Mouse (Mus musculus) embryonic fibroblast, embryonic 13.5 days (primary cell): ENCODE measurements around the gene Robo2. TPM values are rescaled to one million over a fixed set of nuclear protein-coding genes. Genes with fewer than 3 reads are reported as not detected.

Experiments
- H3K27ac ChIP-seq: 2 replicates; pipeline ENCODE4 v1.5.1; 2012; ENCODE audit warnings: low read length, control low read depth, inconsistent platforms; ENCODE audit not compliant: insufficient read depth
- H3K4me1 ChIP-seq: 2 replicates; pipeline ENCODE4 v1.6.1; 2011; ENCODE audit warnings: low read length; ENCODE audit not compliant: control insufficient read depth, insufficient read depth
- H3K4me3 ChIP-seq: 2 replicates; pipeline ENCODE4 v1.5.1; 2011; ENCODE audit warnings: mild to moderate bottlenecking, control low read depth, low read length; ENCODE audit not compliant: insufficient read depth
- CTCF ChIP-seq: IDR thresholded peaks from 2 replicates; pipeline ENCODE4 v1.5.1; 2011; ENCODE audit warnings: mild to moderate bottlenecking, control low read depth, low read length, moderate library complexity, borderline replicate concordance; ENCODE audit not compliant: insufficient read depth
- POLR2A ChIP-seq: IDR thresholded peaks from 2 replicates; pipeline ENCODE4 v1.6.1; 2011; ENCODE audit warnings: low read depth, mild to moderate bottlenecking, control low read depth, low read length, moderate library complexity
- polyA plus RNA-seq: library from polyadenylated mRNA; stranded (reverse); fragments of >200 nt; gene quantifications from 2 replicates; pipeline ENCODE4 v1.2.4, GENCODE M21; 2011; ENCODE audit warnings: low read depth; ENCODE audit not compliant: missing spikeins, insufficient read length

Gene Robo2
- polyA plus RNA-seq: 11.6 and 24.1 TPM in 2 replicates

DNA sequence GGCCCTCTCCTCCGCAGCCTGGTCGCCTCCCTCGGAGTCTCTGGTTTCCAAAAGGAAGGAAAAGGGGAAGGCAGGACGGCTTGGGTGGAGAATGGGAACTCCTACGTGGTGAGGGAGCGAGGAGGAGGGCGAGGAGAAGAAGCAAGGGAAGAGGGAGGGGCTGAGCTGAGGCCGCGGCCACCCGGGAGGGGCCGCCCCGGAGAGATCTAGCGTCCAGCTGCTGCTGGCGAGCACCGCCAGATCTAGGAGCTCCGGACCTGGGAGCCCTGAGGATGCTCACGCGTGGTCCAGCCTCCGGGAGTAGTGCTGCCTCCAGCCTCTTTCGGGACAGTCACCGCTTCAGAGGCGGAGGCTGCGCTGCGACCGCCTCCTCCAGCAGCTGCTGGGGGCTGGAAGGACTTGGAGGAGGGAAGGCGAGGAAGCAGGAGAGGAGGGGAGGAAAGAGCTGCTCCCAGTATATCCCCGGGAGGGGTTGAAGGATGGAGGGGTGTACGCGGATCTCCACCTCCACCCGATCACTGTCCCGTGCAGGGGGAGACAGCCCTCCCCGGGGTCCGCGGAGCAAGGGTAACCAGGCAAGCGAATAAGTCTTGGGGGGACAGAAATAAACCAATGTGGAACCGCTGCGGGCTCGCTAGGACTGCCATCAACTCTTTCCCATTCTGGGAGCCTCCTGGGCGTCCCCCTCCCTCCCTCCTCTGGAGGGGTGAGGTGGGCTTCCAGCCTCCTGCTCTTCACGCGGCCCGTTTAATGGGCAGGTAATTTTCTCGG is at the start of gene Robo2:
Gene Robo2, minus strand, starts transcription at position 345 of the 771 bp plus-strand sequence.
- Histone ChIP-seq H3K27ac (peak within 1 kb of the TSS; percentile 45), H3K4me1 (no peaks in the 10 kb centered on the region), H3K4me3 (peak within 1 kb of the TSS; percentile 66)
- TF ChIP-seq POLR2A: peak; percentile 51
- no peak for TF ChIP-seq CTCF

- TF ChIP-seq CTCF (no peak), POLR2A (no peak)
- H3K4me3 ChIP-seq: no peak overlapping the region
- no peak overlapping the region for H3K27ac ChIP-seq
- peaks cover 3% of the 10 kb centered on the region; the same call in 1 of the 2 replicates for H3K4me1 ChIP-seq
Observed at GRCm38 (mm10) chr16:74458138-74458537, 46.5 kb upstream of the Robo2 start.

- Histone ChIP-seq H3K4me1 (peaks cover 3% of the 10 kb centered on the region; the same call in 1 of the 2 replicates), H3K27ac (no peak overlapping the region), H3K4me3 (no peak overlapping the region)
- no peak for TF ChIP-seq POLR2A
- no peak for TF ChIP-seq CTCF
Observed at GRCm38 (mm10) chr16:74457736-74458135, 46.1 kb upstream of the Robo2 start.

DNA sequence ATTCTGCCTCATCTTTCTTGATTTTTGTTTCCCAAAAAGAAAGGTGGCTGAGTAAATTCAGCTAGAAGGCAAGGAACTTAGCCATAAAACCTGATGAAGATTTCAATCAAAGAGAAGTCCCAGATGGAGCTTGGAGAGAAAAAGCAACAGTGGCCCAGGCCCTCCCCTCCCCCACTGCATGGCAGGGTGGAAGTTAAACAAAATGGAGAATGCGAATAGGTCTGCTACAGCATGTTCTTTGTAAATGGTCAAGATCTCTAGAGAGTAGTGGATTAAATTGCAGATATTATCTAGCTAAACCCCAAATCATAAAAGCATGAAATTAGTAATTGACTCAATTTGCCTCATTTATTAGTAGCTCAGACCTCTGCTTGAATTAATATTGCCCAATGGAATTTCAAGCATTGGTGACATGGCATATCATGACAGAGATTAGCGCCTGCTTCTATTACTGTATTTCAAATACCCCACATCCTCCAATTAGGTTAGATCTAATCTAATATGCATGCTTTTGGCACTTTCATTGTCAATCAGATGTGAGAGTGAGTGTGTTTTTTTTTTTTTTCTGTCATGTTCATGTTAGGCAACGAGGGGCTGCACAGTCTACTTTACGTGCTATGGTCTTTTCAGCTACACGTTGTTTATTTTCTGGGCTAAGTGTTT is 45.3 kb upstream of the Robo2 start:
- TF ChIP-seq CTCF (no peak), POLR2A (no peak)
- Histone ChIP-seq H3K27ac (no peak overlapping the region), H3K4me3 (no peak overlapping the region), H3K4me1 (peaks cover 3% of the 10 kb centered on the region; the same call in 1 of the 2 replicates)

GRCm38 (mm10) chr16:74455179-74455578 is 43.6 kb upstream of the Robo2 start:
- H3K4me3 ChIP-seq: no peak overlapping the region
- TF ChIP-seq POLR2A: no peak
- no peak for TF ChIP-seq CTCF
- no peaks in the 10 kb centered on the region for H3K4me1 ChIP-seq
- H3K27ac ChIP-seq: no peak overlapping the region

DNA sequence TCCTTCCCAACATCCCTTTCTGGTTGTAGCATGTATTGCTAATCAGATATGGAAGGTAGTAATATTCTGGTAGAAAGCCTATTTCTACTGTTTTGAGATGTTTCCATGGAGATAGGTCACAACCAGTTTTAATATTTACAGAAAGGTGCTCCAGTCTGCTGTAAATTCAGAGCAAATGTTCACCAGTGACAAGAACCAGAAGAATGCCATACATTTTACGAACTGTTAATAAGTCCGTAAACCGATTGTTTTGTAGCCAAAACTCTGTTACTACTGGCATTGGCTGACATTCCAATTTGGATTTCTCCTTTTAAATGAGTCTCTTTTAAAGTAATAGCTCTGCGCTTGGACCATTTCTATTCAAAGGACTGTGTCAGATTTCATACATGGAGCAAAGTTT is 36.4 kb upstream of the Robo2 start:
- Histone ChIP-seq H3K27ac (no peak overlapping the region), H3K4me3 (no peak overlapping the region), H3K4me1 (no peaks in the 10 kb centered on the region)
- TF ChIP-seq CTCF: no peak
- no peak for TF ChIP-seq POLR2A

GRCm38 (mm10) chr16:74427071-74427470 is 15.4 kb upstream of the Robo2 start:
- no peak for TF ChIP-seq CTCF
- TF ChIP-seq POLR2A: no peak

GRCm38 (mm10) chr16:74420324-74420723 is 8.7 kb upstream of the Robo2 start:
- Histone ChIP-seq H3K4me3 (no peak overlapping the region), H3K27ac (no peak overlapping the region)
- TF ChIP-seq POLR2A (no peak), CTCF (no peak)

More at GRCm38 (mm10) chr16:74427071-74427470, 15.4 kb upstream of the Robo2 start:
- no peak overlapping the region for H3K27ac ChIP-seq
- H3K4me1 ChIP-seq: no peaks in the 10 kb centered on the region
- H3K4me3 ChIP-seq: no peak overlapping the region

GRCm38 (mm10) chr16:74412471-74413291 is 1.1 kb upstream of the Robo2 start:
- H3K4me1 ChIP-seq: no peaks in the 10 kb centered on the region
- H3K27ac ChIP-seq: peak overlapping the region; percentile 45
- H3K4me3 ChIP-seq: peak overlapping the region; percentile 66
- TF ChIP-seq POLR2A: no peak; the same call in 1 of the 2 replicates
- TF ChIP-seq CTCF: no peak

More at GRCm38 (mm10) chr16:74420324-74420723, 8.7 kb upstream of the Robo2 start:
- no peaks in the 10 kb centered on the region for H3K4me1 ChIP-seq

DNA sequence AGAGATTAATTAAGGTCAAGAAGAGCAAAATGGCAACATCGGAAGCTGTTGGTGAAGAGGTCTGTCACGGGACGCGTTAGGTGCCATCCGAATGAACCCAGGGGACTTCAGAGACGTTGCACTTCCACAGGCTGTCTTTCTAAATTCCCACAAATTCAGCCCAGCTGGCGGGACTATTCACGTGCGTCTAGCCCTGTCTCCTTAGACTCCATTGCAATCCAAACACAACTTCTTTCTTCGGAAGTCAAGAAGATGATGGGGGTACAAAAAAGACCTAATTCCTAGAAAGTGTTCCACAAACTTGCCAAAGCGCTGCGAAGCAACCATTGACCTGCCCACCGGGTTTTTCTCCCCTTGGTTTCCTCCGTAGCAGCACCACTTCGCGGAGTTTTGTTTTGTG is 604 bp downstream of the Robo2 start:
- no peak for TF ChIP-seq CTCF
- no peak for TF ChIP-seq POLR2A
- H3K4me3 ChIP-seq: peak overlapping the region; percentile 66
- no peak overlapping the region for H3K27ac ChIP-seq
- no peaks in the 10 kb centered on the region for H3K4me1 ChIP-seq
